Mouse (Mus musculus) stomach, embryonic 14.5 days (tissue): Measurements from ENCODE around the gene Prpf4. TPM values are rescaled to one million over a fixed set of nuclear protein-coding genes. Genes with fewer than 3 reads are reported as not detected.
A peak's percentile ranks its signal among the peaks of the same experiment; 100 is the strongest.

Experiments used
- ATAC-seq: fragments of 200-750 bp; cut with Nextera tagmentation; 2 replicates; pipeline ENCODE4 v1.8.0; 2017; ENCODE audit warnings: low read depth, moderate TSS enrichment; ENCODE audit not compliant: insufficient number of reproducible peaks, insufficient read depth, low FRiP score
- H3K27ac ChIP-seq: fragments of 300-500 bp; sonication (generic); 2 replicates; pipeline ENCODE4 v1.5.1; 2014; ENCODE audit warnings: mild to moderate bottlenecking, low read length, moderate library complexity, mixed read lengths
- H3K27me3 ChIP-seq: fragments of 300-500 bp; sonication (generic); 2 replicates; pipeline ENCODE4 v1.6.1; 2014; ENCODE audit warnings: low read length, control low read depth, mixed read lengths; ENCODE audit not compliant: control insufficient read depth, insufficient read depth
- H3K36me3 ChIP-seq: fragments of 300-500 bp; sonication (generic); 2 replicates; pipeline ENCODE4 v1.6.1; 2014; ENCODE audit warnings: mild to moderate bottlenecking, control low read depth, low read length, moderate library complexity, mixed read lengths; ENCODE audit not compliant: control insufficient read depth, insufficient read depth
- H3K4me1 ChIP-seq: fragments of 300-500 bp; sonication (generic); 2 replicates; pipeline ENCODE4 v1.6.1; 2014; ENCODE audit warnings: low read length, control low read depth, mixed read lengths; ENCODE audit not compliant: control insufficient read depth, insufficient read depth
- H3K4me2 ChIP-seq: fragments of 300-500 bp; sonication (generic); replicated peaks from 2 replicates; pipeline ENCODE4 v1.6.1; 2014; ENCODE audit warnings: low read depth, low read length, control low read depth
- H3K4me3 ChIP-seq: fragments of 300-500 bp; sonication (generic); 2 replicates; pipeline ENCODE4 v1.5.1; 2014; ENCODE audit warnings: low read depth, low read length, control low read depth
- H3K9ac ChIP-seq: fragments of 300-500 bp; sonication (generic); replicated peaks from 2 replicates; pipeline ENCODE4 v1.6.1; 2014; ENCODE audit warnings: low read depth, mild to moderate bottlenecking, control low read depth, low read length, moderate library complexity, mixed read lengths
- H3K9me3 ChIP-seq: fragments of 300-500 bp; sonication (generic); 2 replicates; pipeline ENCODE4 v1.6.1; 2016; ENCODE audit warnings: low read depth, low read length, control low read depth; ENCODE audit not compliant: control insufficient read depth
- WGBS: fragments of 180-500 bp; shearing (Covaris S2); extraction: QIAGEN DNeasy Blood & Tissue Kit; methylation state at CpG from one replicate; pipeline ENCODE4 v1.1.7; 2014; 5-methylcytosine and 5-hydroxymethylcytosine counted together
- polyA plus RNA-seq: library from polyadenylated mRNA; unstranded; fragments of >200 nt; fragmentation: Nextera tagmentation; extraction: Ambion mirVana; gene quantifications from 2 replicates; pipeline ENCODE4 v1.2.1, GENCODE M21; 2014

Prpf4 gene
- polyA plus RNA-seq, 1 experiment from 2014 or later, result 25.3 TPM

GRCm38 (mm10) chr4:62395806-62396205, 12.8 kb upstream of the Prpf4 start:
- WGBS, result 90% methylated on average over 1 of the region's 1 CpGs
- no peaks in the 10 kb centered on the region for H3K4me1 ChIP-seq
- H3K9me3 ChIP-seq, result no peaks in the 10 kb centered on the region
- no peak overlapping the region for H3K4me3 ChIP-seq
- H3K36me3 ChIP-seq, result peaks cover 65% of the 10 kb centered on the region
- H3K9ac ChIP-seq, result no peak overlapping the region
- no peak overlapping the region for H3K4me2 ChIP-seq
- no peak for ATAC-seq
- no peaks in the 10 kb centered on the region for H3K27me3 ChIP-seq
- no peak overlapping the region for H3K27ac ChIP-seq

- peaks cover 74% of the 10 kb centered on the region for H3K36me3 ChIP-seq
- WGBS, result 87% methylated on average over 4 of the region's 4 CpGs
- no peak for ATAC-seq
- no peaks in the 10 kb centered on the region for H3K27me3 ChIP-seq
- no peak overlapping the region for H3K9ac ChIP-seq
- no peaks in the 10 kb centered on the region for H3K9me3 ChIP-seq
- no peaks in the 10 kb centered on the region for H3K4me1 ChIP-seq
- no peak overlapping the region for H3K4me2 ChIP-seq
- H3K4me3 ChIP-seq, result no peak overlapping the region
- no peak overlapping the region for H3K27ac ChIP-seq
Observed at GRCm38 (mm10) chr4:62397616-62398365, 10.8 kb upstream of the Prpf4 start.

- Histone ChIP-seq H3K27ac (no peak overlapping the region), H3K36me3 (peaks cover 71% of the 10 kb centered on the region), H3K4me2 (no peak overlapping the region), H3K27me3 (no peaks in the 10 kb centered on the region), H3K9me3 (no peaks in the 10 kb centered on the region), H3K4me3 (no peak overlapping the region), H3K4me1 (no peaks in the 10 kb centered on the region), H3K9ac (no peak overlapping the region)
- WGBS, result 92% methylated on average over 3 of the region's 3 CpGs
- no peak for ATAC-seq
Observed at GRCm38 (mm10) chr4:62398956-62399355, 9.6 kb upstream of the Prpf4 start.

- Histone ChIP-seq H3K27ac (no peak overlapping the region), H3K9me3 (no peaks in the 10 kb centered on the region), H3K4me1 (peaks cover 12% of the 10 kb centered on the region; the same call in 1 of the 2 replicates), H3K4me2 (no peak overlapping the region), H3K4me3 (no peak overlapping the region), H3K9ac (no peak overlapping the region), H3K27me3 (no peaks in the 10 kb centered on the region), H3K36me3 (peaks cover 21% of the 10 kb centered on the region)
- ATAC-seq, result no peak
- WGBS, result 81% methylated on average over 4 of the region's 4 CpGs
Observed at GRCm38 (mm10) chr4:62406133-62406532, 2.5 kb upstream of the Prpf4 start.

GRCm38 (mm10) chr4:62407730-62408582, 641 bp upstream of the Prpf4 start:
- WGBS, result under 1% methylated on average over 35 of the region's 35 CpGs
- no peaks in the 10 kb centered on the region for H3K27me3 ChIP-seq
- peak overlapping the region; percentile 87 for H3K4me3 ChIP-seq
- peaks cover 12% of the 10 kb centered on the region; the same call in 1 of the 2 replicates for H3K4me1 ChIP-seq
- no peaks in the 10 kb centered on the region for H3K9me3 ChIP-seq
- peak overlapping the region; percentile 81 for H3K9ac ChIP-seq
- peak; percentile 51 for ATAC-seq
- peaks cover 20% of the 10 kb centered on the region for H3K36me3 ChIP-seq
- peak overlapping the region; percentile 76 for H3K27ac ChIP-seq
- H3K4me2 ChIP-seq, result peak overlapping the region; percentile 48

GRCm38 (mm10) chr4:62409615-62410014, 1.0 kb downstream of the Prpf4 start:
- H3K9ac ChIP-seq, result peak overlapping the region; percentile 81
- H3K4me1 ChIP-seq, result peaks cover 12% of the 10 kb centered on the region; the same call in 1 of the 2 replicates
- ATAC-seq, result no peak
- peaks cover 27% of the 10 kb centered on the region for H3K36me3 ChIP-seq
- WGBS, result 26% methylated on average over 6 of the region's 6 CpGs
- no peaks in the 10 kb centered on the region for H3K27me3 ChIP-seq
- H3K9me3 ChIP-seq, result no peaks in the 10 kb centered on the region
- peak overlapping the region; percentile 87; the same call in 1 of the 2 replicates for H3K27ac ChIP-seq
- H3K4me2 ChIP-seq, result peak overlapping the region; percentile 81
- H3K4me3 ChIP-seq, result peak overlapping the region; percentile 87

GRCm38 (mm10) chr4:62410325-62410724, 1.7 kb downstream of the Prpf4 start:
- Histone ChIP-seq H3K9ac (no peak overlapping the region), H3K4me1 (peaks cover 12% of the 10 kb centered on the region; the same call in 1 of the 2 replicates), H3K36me3 (peaks cover 34% of the 10 kb centered on the region), H3K4me2 (peak overlapping the region; percentile 81; the same call in 1 of the 2 replicates), H3K27ac (no peak overlapping the region), H3K9me3 (no peaks in the 10 kb centered on the region), H3K4me3 (no peak overlapping the region), H3K27me3 (no peaks in the 10 kb centered on the region)
- ATAC-seq, result no peak
- WGBS, result 82% methylated on average over 2 of the region's 2 CpGs

GRCm38 (mm10) chr4:62411606-62412005, 3.0 kb downstream of the Prpf4 start:
- H3K27ac ChIP-seq, result no peak overlapping the region
- no peak overlapping the region for H3K4me3 ChIP-seq
- H3K4me2 ChIP-seq, result no peak overlapping the region
- WGBS, result 92% methylated on average over 10 of the region's 10 CpGs
- no peaks in the 10 kb centered on the region for H3K27me3 ChIP-seq
- no peaks in the 10 kb centered on the region for H3K9me3 ChIP-seq
- H3K4me1 ChIP-seq, result peaks cover 10% of the 10 kb centered on the region; the same call in 1 of the 2 replicates
- H3K9ac ChIP-seq, result no peak overlapping the region
- H3K36me3 ChIP-seq, result peaks cover 46% of the 10 kb centered on the region
- ATAC-seq, result no peak
